Mouse (Mus musculus): ENCODE measurements around the gene Auts2.

Auts2 gene

DNA sequence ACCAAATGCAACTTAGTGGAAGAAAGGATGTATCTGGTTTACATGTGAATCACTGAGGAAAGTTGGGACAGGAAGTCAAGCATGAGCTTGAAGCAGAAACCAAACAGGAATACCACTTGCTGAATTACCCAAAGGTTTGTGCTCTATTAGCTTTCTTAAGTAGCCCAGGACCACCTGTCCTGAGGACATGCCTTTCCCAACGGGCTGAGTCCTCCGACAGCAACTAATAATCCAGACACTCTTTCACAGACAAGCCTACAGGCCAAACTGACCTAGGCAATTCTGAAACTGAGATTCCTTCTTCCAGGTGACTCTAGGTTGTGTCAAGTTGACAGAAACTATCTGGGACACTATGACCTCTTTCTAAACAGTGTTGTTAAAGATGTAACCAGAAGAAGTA lies 44.2 kb downstream of the Auts2 start:
- no peak for DNase-seq

DNA sequence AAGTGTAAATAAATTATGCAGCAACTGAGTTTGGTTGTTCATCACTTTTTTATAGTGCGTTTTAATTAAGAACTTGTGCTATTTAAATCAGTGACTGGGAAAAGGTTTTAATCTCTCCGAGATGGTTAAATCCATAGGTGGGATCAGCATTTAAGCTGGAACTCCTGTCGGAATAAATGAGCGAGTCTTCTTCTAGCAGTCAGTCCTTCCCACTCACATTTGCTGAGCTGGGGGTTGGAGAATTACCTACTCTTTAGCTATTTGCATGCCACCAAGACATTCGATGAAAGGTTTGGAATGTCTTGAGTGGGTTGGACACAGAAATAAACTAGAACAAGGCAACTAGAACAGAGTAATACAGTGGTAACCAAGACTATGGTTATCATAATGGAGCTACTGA lies 45.1 kb downstream of the Auts2 start:
- no peak for DNase-seq

DNA sequence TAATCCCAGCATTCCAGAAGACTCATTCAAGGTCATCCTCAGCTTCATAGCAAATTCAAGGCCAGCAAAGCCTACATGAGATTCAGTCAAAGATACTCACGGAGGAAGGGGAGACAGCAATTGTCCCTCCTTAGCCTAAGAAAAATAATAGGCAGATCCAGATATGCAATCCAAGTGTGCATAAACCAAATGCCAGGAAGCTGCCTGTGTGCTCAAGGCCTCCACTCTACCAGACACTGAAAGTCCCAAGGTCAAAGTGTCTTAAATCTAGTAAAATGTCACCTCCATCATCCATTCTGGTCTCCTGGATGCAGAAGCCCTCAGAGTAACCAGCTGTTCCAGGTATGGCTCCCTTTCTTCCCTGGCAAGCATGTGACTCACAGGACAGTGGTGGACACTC lies 50.4 kb downstream of the Auts2 start:
- no peak for DNase-seq

DNA sequence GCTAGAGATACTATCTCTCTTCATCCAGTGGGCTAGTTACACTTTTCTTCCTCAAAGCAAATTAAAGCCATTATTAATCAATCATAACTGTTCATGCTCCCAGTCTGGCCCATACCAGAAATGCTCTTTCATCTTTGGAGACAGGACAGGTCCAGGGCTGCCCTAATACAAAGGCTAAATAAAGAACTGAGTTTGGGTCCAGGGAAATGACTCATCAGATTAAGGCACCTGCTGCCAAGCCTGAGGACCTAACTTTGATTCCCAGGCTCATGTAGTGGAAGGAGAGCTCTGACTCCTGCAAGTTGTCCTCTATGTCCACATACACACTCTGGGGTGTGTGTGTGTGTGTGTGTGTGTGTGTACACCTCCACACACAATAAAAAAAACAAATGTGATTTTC lies 51.1 kb downstream of the Auts2 start:
- no peak for DNase-seq

DNA sequence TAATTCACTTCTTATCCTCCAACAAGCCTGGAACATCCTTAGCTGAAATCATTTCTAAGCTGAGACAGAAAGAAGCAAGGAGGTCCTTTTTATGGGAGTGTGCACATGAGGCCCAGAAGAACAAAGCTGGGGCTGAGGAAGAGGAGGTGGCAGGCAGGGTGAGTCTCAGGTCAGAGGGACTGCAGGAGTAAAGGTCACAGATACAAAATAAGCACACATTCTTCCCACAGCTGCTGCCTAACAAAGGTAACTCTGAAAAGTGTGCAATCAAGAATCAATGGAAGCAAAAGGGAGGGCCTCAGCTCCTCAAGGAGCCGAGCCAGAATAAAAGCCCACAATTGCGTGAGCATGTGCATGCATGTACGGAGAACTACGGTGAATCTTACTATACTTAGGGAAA lies 51.6 kb downstream of the Auts2 start:
- no peak for DNase-seq

DNA sequence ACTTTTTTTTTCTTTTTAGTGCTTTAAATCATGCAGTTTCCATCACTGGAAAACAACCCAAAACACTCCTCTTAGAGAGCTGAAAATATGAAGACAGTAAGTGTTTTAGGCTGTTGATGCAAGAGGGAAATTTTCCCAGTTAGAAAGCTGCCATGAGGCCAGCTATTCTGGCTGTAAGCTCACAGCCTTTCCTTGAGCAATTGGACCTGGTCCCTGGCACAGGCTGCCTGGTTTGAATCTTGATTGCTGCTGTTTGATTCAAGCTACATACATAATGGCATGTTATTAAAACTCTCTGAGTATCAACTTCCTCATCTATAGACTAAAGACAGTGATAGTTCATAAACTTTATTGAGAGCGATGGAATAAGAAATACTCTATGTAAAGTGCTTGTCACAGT lies 52.8 kb downstream of the Auts2 start:
- DNase-seq = no peak

DNA sequence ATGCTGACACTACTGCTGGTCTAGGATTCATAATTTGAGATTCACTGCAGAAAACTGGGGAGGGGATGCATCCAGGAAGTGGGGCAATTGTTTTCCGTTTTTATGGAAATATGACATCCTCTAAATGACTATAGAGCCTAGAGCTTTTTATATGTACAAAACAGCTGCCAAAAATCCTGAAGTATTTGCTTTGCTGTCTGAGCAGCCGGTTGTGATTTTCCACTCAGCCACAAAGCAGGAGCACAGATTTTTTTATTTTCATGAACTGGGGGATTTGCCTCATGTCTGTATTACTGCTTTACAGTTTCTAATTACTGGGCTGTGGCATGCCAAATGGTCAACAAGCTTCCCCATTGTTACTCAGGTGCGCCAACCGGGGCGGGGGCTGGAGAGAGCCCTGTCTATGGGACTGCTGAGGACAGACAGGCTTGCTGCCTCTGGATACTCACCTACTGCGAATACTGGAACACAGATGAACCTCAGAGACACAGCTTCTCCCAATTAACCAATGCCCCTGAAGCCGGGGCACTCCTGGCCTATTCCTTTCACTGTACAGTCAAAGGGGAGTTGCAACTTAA lies 53.3 kb downstream of the Auts2 start:
- no peak for DNase-seq

DNA sequence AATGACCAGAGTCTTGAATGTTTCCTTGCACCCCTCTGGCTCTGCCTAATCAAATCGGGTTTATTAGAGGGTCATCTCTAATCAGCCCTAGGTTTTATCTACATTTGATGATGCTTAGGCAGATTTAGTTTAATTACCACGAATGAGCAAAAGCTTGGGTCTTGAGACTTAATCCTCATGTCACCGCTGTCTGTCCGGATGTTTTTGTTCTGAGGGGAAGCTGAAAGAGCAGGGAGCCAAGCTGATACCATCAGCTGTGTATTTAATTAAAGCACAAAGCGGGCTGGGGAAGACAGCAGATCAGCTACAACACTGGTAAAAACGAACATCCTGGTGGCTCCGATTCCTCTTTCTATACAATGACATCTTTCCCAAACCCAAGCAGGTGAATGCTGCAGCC lies 56.3 kb downstream of the Auts2 start:
- DNase-seq = no peak

DNA sequence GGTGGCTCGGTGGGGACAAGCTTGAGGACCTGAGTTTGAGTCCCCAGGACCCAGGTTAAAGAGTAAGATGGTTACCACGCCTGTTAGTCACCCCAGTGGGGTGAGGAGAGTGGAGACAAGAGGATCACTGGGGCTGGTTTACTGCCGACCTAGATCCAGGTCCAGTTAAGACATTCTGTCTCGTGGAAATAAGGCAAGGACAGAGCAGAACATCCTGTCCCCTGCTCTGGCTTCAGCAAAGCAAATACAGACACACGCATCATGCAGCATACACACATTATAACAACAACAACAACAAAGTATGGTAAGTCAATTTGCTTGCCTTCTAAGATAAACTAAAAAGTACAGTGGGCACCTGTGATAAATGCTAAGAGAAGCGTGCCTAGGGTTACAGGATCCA lies 57.1 kb downstream of the Auts2 start:
- no peak for DNase-seq

DNA sequence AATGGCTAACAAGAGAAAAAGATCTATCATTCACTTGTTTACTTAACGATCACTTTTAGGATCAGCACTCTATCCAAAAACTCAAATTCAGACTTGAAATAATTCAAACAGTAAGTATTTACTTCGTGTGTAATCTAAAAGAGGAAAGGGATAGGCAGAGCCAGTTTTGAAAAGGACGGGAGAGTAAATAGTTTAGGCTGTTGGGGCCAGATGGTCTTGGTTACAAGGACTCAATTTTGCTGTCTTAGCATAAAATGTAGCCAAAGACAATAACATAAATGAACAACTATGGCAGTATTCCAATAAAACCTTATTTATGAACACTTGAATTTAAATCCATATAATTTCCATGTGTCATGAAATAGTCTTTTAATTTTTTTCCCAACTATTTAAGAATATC lies 57.7 kb downstream of the Auts2 start:
- DNase-seq = no peak

DNA sequence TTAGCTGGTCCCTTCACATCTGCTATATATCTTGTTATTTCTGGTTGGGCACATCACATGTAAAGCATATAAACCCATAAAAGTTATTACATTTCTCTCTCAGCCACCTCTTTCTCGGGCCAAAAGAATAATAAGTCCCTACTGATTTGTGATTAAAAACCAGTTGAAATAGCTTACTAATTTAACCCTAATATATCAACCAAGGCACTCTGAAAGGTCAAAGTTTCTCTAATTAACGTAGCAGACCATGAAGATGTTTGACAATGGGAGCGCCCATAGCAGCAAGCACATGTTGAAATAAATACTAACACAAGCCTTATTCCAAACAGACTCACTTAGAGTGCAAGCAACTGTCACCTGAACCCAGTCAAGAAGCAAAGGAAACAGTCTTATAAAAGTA lies 61.7 kb downstream of the Auts2 start:
- no peak for DNase-seq

DNA sequence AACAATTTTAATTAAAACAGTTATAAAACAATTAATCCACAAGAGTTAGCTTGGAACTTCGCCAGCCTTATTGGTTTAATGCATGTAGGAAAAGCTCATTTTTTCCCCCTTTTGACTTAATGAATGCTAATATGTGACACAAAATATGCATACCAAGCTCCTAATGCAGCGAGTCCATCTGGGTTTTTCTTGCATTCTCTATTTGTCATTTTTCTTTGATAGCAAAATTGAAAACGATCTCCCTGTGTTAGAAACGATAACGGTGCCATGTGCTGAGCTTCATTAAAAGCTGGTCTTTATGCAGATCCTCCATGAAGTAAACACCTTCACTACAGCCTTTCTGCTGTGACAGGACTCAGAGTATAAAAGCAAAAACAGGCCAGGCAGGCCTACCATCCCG lies 62.7 kb downstream of the Auts2 start:
- DNase-seq = no peak

DNA sequence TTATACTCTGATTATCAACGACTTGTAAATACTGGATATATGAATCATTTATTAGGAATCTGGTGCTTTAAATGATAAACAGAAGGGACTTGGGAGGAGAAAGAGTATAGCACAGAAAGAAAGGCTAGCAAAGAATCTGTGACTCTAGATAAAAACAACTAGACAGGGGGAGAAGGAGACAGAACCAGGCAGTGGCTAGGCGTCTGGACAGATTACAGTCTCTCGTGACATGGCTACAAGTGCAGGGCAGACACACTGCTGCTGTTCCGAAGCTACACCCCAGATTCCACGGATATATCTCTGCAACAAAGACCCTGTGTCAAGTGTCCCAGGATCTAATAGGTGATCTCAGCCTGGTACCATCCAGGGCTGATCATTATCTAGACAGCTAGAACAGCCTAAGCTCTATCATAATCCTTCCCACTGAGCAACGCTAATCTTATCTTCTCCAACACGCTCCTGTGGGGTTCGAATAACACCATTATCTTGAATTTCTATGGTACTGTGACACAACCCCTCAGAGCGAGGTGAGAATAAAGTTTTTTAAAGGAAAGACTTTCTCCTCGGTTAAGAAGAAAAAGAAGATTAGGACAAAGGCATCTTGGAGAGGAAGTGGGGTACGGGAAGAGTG lies 63.8 kb downstream of the Auts2 start:
- no peak for DNase-seq

DNA sequence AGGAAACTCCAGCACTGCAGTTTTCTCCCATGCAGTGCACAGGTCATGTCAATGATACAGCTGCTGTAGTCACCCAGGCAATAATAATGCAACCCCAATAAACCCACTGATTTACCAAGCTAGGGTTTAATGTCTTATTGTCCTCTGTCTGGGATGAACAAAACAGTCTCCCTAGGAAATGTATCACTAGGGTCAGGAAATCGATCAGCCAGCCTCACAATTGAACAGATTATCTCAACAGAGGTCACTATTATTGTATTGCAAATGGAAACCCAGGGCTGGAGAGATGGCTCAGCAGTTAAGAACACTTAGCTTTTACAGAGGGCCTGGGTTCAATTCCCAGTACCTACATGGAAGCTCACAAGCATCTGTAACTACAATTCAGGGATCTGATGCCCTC lies 65.6 kb downstream of the Auts2 start:
- no peak for DNase-seq

DNA sequence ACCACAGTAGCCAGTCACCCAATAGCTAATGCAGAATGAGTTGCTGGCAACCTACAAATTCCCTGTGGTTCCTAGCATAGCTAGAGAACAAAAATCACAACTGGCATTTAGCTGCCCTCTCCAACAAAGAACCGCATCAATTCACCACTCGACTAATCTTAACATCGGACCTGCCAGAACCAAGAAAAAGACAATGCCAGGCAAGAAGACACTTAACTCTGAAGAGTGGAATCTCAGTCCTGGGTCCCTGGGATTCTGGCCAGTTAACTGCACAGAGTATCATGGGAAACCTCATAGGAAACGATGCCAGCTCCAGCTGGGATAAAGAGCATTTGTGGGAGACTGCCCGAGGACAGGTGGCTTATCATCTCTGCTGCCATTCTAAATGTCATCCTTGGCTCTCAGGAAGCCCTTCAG lies 70.2 kb downstream of the Auts2 start:
- DNase-seq = no peak

DNA sequence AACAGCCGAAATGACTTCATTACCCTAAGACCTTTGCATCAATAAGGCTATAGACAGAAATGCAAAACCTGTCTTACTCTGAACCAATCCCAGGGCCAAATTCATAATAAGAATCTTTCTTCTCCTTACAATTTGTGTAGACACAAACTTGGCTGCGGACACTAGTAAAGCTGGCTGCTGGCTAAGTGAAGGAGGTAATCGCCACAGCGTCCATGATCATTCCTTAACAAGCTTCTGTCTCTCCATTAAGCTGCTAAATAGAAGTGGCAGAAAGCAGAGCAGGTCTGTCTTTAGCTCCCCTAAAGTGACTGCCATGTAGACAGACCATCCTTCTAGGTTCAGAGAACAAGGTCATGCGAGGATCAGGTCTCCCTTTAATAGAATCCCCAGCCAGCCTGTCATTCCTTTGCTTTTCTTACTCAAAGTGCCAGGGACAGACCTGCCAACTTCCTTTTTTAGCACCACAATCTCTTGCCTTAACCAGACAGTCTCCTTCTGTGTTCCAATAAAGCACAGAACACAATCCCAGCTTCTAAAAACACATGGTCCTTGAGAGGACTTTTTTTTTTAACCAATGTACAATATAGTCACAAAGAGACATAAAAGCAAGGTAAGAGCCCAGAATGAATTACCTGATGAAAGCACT lies 70.8 kb downstream of the Auts2 start:
- DNase-seq = no peak

DNA sequence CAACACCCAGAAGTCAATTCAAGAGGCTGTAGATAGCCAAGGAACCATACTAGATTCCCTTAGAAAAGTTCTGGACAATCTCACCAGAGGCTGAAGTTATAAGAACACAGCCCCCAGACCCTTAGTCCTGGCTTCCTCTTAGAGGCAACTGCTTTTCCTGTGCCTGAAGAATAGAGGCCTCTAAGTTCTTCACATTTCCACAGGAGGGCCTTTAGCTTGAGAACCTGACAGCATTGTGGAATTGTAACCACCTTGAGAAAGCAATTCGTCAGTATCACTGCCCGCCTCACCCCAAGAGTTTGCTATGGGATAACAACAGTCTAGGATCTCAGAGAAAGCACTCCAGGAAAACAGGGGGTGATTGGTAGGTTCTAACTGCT lies 75.8 kb downstream of the Auts2 start:
- no peak for DNase-seq

DNA sequence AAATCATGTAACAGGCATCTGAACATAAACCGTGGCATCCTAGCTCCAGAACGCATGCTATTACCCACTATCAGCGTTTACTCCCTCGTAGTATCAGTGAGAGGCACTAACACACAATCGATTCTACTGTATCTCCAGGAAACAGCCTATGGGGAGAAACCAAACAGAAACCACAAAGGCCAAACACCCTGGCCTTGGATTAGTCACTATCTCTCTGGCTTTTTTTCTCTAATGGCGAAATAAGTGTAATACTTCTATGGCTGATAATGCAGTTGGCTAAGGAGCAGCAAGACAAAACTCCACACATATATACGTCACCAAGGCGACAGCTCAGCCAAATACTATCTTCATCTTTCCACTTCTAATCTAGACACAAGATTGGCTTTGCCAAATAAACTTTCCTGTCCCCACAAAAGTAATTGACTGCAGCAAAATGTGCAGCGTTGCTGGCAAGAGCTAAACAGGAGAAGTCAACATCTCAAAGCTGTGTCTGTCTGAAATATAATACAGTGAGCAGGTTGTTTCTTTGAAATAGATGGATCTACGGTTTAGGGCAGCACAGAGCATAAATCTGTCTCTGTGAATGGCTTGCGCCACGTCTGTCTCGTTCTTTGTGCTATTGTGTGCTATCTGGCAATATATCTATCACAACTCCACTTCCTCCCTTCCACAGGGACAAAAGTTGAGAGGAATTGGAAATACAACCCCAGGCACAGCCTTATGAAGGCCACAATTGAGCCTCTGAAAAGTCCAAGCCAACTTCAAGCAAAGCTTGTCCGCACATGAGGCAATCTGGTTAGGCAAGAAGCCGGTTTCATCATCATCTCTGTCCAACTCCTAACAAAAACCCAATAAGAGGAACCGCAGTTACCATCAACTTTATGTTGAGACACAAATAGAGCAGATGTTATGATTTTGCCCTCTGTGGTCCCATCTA lies 76.4 kb downstream of the Auts2 start:
- DNase-seq = no peak

DNA sequence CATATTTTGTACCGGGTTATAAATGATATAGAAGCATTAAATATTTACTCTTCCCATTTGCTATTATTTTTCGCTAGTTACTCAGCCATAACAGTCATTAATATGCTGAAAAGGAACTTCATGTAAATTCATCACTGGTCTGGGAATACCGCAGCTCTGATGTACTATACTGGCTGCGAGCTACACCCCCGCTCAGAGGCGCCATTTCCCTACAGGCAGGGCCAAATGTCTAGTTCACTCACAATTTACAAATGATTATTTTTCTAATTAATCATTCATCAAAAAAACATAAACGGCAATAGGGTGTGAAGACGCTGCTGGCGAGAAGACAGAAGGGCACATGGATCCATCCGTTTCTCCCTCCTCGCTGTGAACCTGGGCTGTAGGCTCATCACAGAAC lies 80.6 kb downstream of the Auts2 start:
- no peak for DNase-seq

DNA sequence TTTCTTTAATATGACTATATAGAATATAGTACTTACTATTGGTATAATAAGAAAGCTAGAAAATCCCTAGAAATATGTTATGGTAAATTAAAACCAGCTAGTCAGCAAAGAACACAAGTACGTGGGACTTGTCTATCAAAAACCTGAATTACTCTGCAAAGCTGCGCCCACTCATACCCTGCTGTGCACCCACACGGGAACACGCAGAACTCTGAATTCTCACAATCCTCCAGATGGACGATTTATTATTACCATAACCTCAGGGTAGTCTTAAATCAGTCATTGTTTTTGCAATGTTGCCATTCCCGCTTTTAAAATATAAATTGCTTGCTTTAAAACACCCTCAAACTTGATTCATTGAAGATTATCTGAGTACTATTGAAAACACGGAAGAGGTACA lies 84.6 kb downstream of the Auts2 start:
- no peak for DNase-seq

DNA sequence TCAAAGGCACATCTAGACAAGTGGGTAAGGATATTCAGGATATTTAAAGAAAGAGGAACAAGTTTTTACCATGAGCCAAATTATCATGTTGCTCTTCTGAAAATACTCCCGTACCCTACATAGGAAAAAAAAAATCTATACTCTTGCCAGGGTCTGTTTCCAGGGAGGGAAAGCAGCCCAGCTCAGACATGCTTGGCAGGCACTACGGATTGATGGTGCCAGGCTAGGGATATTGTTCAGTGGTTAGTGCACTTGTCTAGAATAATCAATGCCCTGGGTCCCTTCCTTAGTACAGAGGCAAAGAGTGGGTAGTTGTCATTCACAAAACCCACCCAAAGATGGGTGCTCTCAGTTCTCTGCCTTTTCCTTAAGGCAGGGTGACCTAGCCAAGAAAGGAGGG lies 90.8 kb downstream of the Auts2 start:
- DNase-seq = no peak

DNA sequence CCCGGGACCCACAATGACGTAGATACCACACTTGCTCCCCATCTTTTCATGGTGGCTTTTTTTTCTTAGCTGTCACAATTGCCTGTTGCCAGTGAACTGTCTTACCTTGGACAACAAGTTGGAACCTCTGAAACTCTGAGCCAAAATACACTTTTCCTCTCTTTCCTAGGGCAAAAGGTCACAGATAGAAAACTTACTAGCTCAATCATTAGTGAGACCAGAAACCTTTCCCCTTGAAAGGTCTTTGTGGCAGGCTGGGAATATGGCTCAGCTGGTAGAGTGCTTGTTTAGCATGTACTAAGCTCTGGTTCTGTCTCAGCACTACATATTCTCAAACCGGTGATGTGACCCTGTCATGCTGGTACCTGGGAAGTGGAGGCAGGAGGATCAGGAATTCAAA lies 93.1 kb downstream of the Auts2 start:
- no peak for DNase-seq

DNA sequence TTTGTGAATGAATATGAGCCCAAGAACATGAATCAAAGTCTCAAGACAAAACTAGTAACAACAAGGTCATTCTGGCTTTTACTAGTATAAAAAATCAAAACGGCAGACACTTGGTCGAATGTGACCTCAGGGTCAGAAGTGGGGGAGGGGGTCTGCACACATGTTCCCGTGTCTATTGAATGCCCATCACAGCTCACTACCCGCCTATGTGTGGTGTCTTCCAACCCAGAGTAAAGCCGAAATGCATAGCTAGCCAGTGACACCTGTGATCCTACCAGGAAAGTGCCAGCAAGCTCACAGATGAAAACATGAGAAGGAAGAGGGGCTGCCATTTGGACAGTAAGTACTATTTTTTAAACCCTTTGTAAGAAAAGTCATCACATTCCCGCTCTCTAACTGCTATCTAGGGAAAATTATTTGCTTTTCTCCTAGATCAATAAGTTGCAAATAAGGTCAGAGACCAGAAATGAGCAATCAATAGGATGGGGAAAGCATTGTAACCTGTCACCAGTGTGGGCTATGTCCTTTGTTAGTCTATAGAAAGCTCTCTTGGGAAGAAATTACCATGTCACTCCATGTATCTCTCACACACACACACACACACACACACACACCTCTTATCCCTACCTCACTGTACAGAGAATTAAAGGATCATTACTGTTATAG lies 94.6 kb downstream of the Auts2 start:
- DNase-seq = no peak

All from spleen, adult 18-20 months (tissue).